Mouse (Mus musculus): Measurements from ENCODE around the gene Id1. TPM values are rescaled to one million over a fixed set of nuclear protein-coding genes. Genes with fewer than 3 reads are reported as not detected.

The Id1 gene
- polyA plus RNA-seq, 1 experiment from 2014 or later = 70.7 TPM

- Histone ChIP-seq H3K4me3 (ENCODE audit: low read depth, low read length) (no peak overlapping the region), H3K9ac (ENCODE audit: low read length) (peak overlapping the region; percentile 52), H3K4me1 (ENCODE audit: control insufficient read depth, insufficient read depth, low read length) (no peaks in the 10 kb centered on the region), H3K9me3 (ENCODE audit: control insufficient read depth, low read length) (no peaks in the 10 kb centered on the region), H3K27ac (ENCODE audit: low read depth, low read length) (peak overlapping the region; percentile 8; the same call in 1 of the 2 replicates), H3K36me3 (ENCODE audit: control insufficient read depth, insufficient read depth, low read length) (peaks cover 22% of the 10 kb centered on the region), H3K4me2 (no peak overlapping the region), H3K27me3 (ENCODE audit: control insufficient read depth, insufficient read depth, low read length) (no peaks in the 10 kb centered on the region)
- ATAC-seq (ENCODE audit: low FRiP score) (peak; percentile 69), DNase-seq (ENCODE audit: low spot score, missing footprints) (peak; percentile 99)
- WGBS = 47% methylated on average over 20 of the region's 20 CpGs
Measured at GRCm38 (mm10) chr2:152696476-152697164, 39.4 kb upstream of the Id1 start.

- ATAC-seq (ENCODE audit: low FRiP score) (no peak), DNase-seq (ENCODE audit: low spot score, missing footprints) (no peak)
- Histone ChIP-seq H3K27ac (ENCODE audit: low read depth, low read length) (no peak overlapping the region), H3K9me3 (ENCODE audit: control insufficient read depth, low read length) (no peaks in the 10 kb centered on the region), H3K9ac (ENCODE audit: low read length) (no peak overlapping the region), H3K4me1 (ENCODE audit: control insufficient read depth, insufficient read depth, low read length) (no peaks in the 10 kb centered on the region), H3K4me3 (ENCODE audit: low read depth, low read length) (no peak overlapping the region), H3K4me2 (no peak overlapping the region), H3K36me3 (ENCODE audit: control insufficient read depth, insufficient read depth, low read length) (peaks cover 38% of the 10 kb centered on the region), H3K27me3 (ENCODE audit: control insufficient read depth, insufficient read depth, low read length) (no peaks in the 10 kb centered on the region)
- WGBS = 91% methylated on average over 10 of the region's 10 CpGs
Measured at GRCm38 (mm10) chr2:152700138-152700537, 35.9 kb upstream of the Id1 start.

- H3K36me3 ChIP-seq (ENCODE audit: control insufficient read depth, insufficient read depth, low read length) = peaks cover 39% of the 10 kb centered on the region
- DNase-seq (ENCODE audit: low spot score, missing footprints) = no peak
- ATAC-seq (ENCODE audit: low FRiP score) = no peak
- no peaks in the 10 kb centered on the region for H3K9me3 ChIP-seq (ENCODE audit: control insufficient read depth, low read length)
- 86% methylated on average over 8 of the region's 8 CpGs for WGBS
- no peak overlapping the region for H3K9ac ChIP-seq (ENCODE audit: low read length)
- no peak overlapping the region for H3K4me2 ChIP-seq
- no peak overlapping the region for H3K4me3 ChIP-seq (ENCODE audit: low read depth, low read length)
- H3K4me1 ChIP-seq (ENCODE audit: control insufficient read depth, insufficient read depth, low read length) = no peaks in the 10 kb centered on the region
- no peaks in the 10 kb centered on the region for H3K27me3 ChIP-seq (ENCODE audit: control insufficient read depth, insufficient read depth, low read length)
- no peak overlapping the region for H3K27ac ChIP-seq (ENCODE audit: low read depth, low read length)
Measured at GRCm38 (mm10) chr2:152700725-152701124, 35.3 kb upstream of the Id1 start.

GRCm38 (mm10) chr2:152703596-152704255 lies 32.3 kb upstream of the Id1 start:
- no peak overlapping the region for H3K4me2 ChIP-seq
- ATAC-seq (ENCODE audit: low FRiP score) = no peak
- H3K36me3 ChIP-seq (ENCODE audit: control insufficient read depth, insufficient read depth, low read length) = peaks cover 35% of the 10 kb centered on the region
- 93% methylated on average over 21 of the region's 21 CpGs for WGBS
- no peaks in the 10 kb centered on the region for H3K27me3 ChIP-seq (ENCODE audit: control insufficient read depth, insufficient read depth, low read length)
- H3K9me3 ChIP-seq (ENCODE audit: control insufficient read depth, low read length) = no peaks in the 10 kb centered on the region
- H3K9ac ChIP-seq (ENCODE audit: low read length) = no peak overlapping the region
- H3K27ac ChIP-seq (ENCODE audit: low read depth, low read length) = no peak overlapping the region
- no peak overlapping the region for H3K4me3 ChIP-seq (ENCODE audit: low read depth, low read length)
- DNase-seq (ENCODE audit: low spot score, missing footprints) = no peak
- peaks cover 12% of the 10 kb centered on the region for H3K4me1 ChIP-seq (ENCODE audit: control insufficient read depth, insufficient read depth, low read length)

- Histone ChIP-seq H3K9me3 (ENCODE audit: control insufficient read depth, low read length) (no peaks in the 10 kb centered on the region), H3K4me3 (ENCODE audit: low read depth, low read length) (no peak overlapping the region), H3K4me2 (no peak overlapping the region), H3K9ac (ENCODE audit: low read length) (no peak overlapping the region), H3K4me1 (ENCODE audit: control insufficient read depth, insufficient read depth, low read length) (peaks cover 12% of the 10 kb centered on the region), H3K27ac (ENCODE audit: low read depth, low read length) (no peak overlapping the region), H3K36me3 (ENCODE audit: control insufficient read depth, insufficient read depth, low read length) (peaks cover 35% of the 10 kb centered on the region), H3K27me3 (ENCODE audit: control insufficient read depth, insufficient read depth, low read length) (no peaks in the 10 kb centered on the region)
- no peak for DNase-seq (ENCODE audit: low spot score, missing footprints)
- no peak for ATAC-seq (ENCODE audit: low FRiP score)
- WGBS = 85% methylated on average over 5 of the region's 5 CpGs
Measured at GRCm38 (mm10) chr2:152704256-152704605, 31.8 kb upstream of the Id1 start.

- Histone ChIP-seq H3K36me3 (ENCODE audit: control insufficient read depth, insufficient read depth, low read length) (peaks cover 34% of the 10 kb centered on the region), H3K9me3 (ENCODE audit: control insufficient read depth, low read length) (no peaks in the 10 kb centered on the region), H3K4me1 (ENCODE audit: control insufficient read depth, insufficient read depth, low read length) (peaks cover 12% of the 10 kb centered on the region), H3K9ac (ENCODE audit: low read length) (no peak overlapping the region), H3K4me3 (ENCODE audit: low read depth, low read length) (no peak overlapping the region), H3K27me3 (ENCODE audit: control insufficient read depth, insufficient read depth, low read length) (no peaks in the 10 kb centered on the region), H3K27ac (ENCODE audit: low read depth, low read length) (no peak overlapping the region), H3K4me2 (no peak overlapping the region)
- 90% methylated on average over 14 of the region's 14 CpGs for WGBS
- DNase-seq (ENCODE audit: low spot score, missing footprints) (no peak), ATAC-seq (ENCODE audit: low FRiP score) (no peak)
Measured at GRCm38 (mm10) chr2:152704811-152705370, 31.2 kb upstream of the Id1 start.

- H3K9me3 ChIP-seq (ENCODE audit: control insufficient read depth, low read length) = no peaks in the 10 kb centered on the region
- no peak overlapping the region for H3K4me3 ChIP-seq (ENCODE audit: low read depth, low read length)
- H3K9ac ChIP-seq (ENCODE audit: low read length) = peak overlapping the region; percentile 24; the same call in 1 of the 2 replicates
- peaks cover 22% of the 10 kb centered on the region for H3K36me3 ChIP-seq (ENCODE audit: control insufficient read depth, insufficient read depth, low read length)
- H3K4me1 ChIP-seq (ENCODE audit: control insufficient read depth, insufficient read depth, low read length) = peaks cover 12% of the 10 kb centered on the region
- 80% methylated on average over 22 of the region's 22 CpGs for WGBS
- DNase-seq (ENCODE audit: low spot score, missing footprints) (no peak), ATAC-seq (ENCODE audit: low FRiP score) (0 out of 2 replicates have a peak, but pooled peaks have one; percentile 19)
- no peak overlapping the region for H3K4me2 ChIP-seq
- H3K27ac ChIP-seq (ENCODE audit: low read depth, low read length) = 0 out of 2 replicates have a peak overlapping the region, but pooled peaks have one; percentile 25
- no peaks in the 10 kb centered on the region for H3K27me3 ChIP-seq (ENCODE audit: control insufficient read depth, insufficient read depth, low read length)
Measured at GRCm38 (mm10) chr2:152705993-152706571, 30.0 kb upstream of the Id1 start.

- Histone ChIP-seq H3K36me3 (ENCODE audit: control insufficient read depth, insufficient read depth, low read length) (peaks cover 14% of the 10 kb centered on the region), H3K27me3 (ENCODE audit: control insufficient read depth, insufficient read depth, low read length) (no peaks in the 10 kb centered on the region), H3K27ac (ENCODE audit: low read depth, low read length) (peak overlapping the region; percentile 65), H3K4me1 (ENCODE audit: control insufficient read depth, insufficient read depth, low read length) (peaks cover 12% of the 10 kb centered on the region), H3K9me3 (ENCODE audit: control insufficient read depth, low read length) (no peaks in the 10 kb centered on the region), H3K4me3 (ENCODE audit: low read depth, low read length) (peak overlapping the region; percentile 43), H3K4me2 (peak overlapping the region; percentile 67), H3K9ac (ENCODE audit: low read length) (peak overlapping the region; percentile 76)
- DNase-seq (ENCODE audit: low spot score, missing footprints) (peak; percentile 89), ATAC-seq (ENCODE audit: low FRiP score) (no peak; the same call in 1 of the 2 replicates)
- 37% methylated on average over 7 of the region's 7 CpGs for WGBS
Measured at GRCm38 (mm10) chr2:152707186-152707585, 28.9 kb upstream of the Id1 start.

- peaks cover 12% of the 10 kb centered on the region for H3K4me1 ChIP-seq (ENCODE audit: control insufficient read depth, insufficient read depth, low read length)
- H3K27me3 ChIP-seq (ENCODE audit: control insufficient read depth, insufficient read depth, low read length) = no peaks in the 10 kb centered on the region
- H3K9ac ChIP-seq (ENCODE audit: low read length) = peak overlapping the region; percentile 76
- H3K4me2 ChIP-seq = peak overlapping the region; percentile 67
- peak overlapping the region; percentile 65 for H3K27ac ChIP-seq (ENCODE audit: low read depth, low read length)
- 11% methylated on average over 30 of the region's 31 CpGs for WGBS
- H3K4me3 ChIP-seq (ENCODE audit: low read depth, low read length) = peak overlapping the region; percentile 43
- H3K36me3 ChIP-seq (ENCODE audit: control insufficient read depth, insufficient read depth, low read length) = peaks cover 11% of the 10 kb centered on the region
- no peaks in the 10 kb centered on the region for H3K9me3 ChIP-seq (ENCODE audit: control insufficient read depth, low read length)
- peak; percentile 96 for DNase-seq (ENCODE audit: low spot score, missing footprints)
- ATAC-seq (ENCODE audit: low FRiP score) = peak; percentile 94
Measured at GRCm38 (mm10) chr2:152707627-152708026, 28.4 kb upstream of the Id1 start.

Data from midbrain, embryonic 11.5 days (tissue).